Mouse (Mus musculus) neural tube, embryonic 15.5 days (tissue): Measurements from ENCODE around the gene Sms. TPM values are rescaled to one million over a fixed set of nuclear protein-coding genes. Genes with fewer than 3 reads are reported as not detected.

ENCODE experiments used
- ATAC-seq: fragments of 200-750 bp; cut with Nextera tagmentation; 2 replicates; pipeline ENCODE4 v1.8.0; 2017; ENCODE audit warnings: mild to moderate bottlenecking, moderate TSS enrichment, moderate library complexity; ENCODE audit not compliant: low FRiP score
- H3K27ac ChIP-seq: fragments of 300-500 bp; sonication (generic); replicated peaks from 2 replicates; pipeline ENCODE4 v1.5.1; 2015; ENCODE audit warnings: mild to moderate bottlenecking, inconsistent platforms
- H3K27me3 ChIP-seq: fragments of 300-500 bp; sonication (generic); replicated peaks from 2 replicates; pipeline ENCODE4 v1.6.1; 2015; ENCODE audit warnings: inconsistent platforms
- H3K36me3 ChIP-seq: fragments of 300-500 bp; sonication (generic); 2 replicates; pipeline ENCODE4 v1.6.1; 2015; ENCODE audit warnings: inconsistent platforms
- H3K4me1 ChIP-seq: fragments of 300-500 bp; sonication (generic); 2 replicates; pipeline ENCODE4 v1.6.1; 2015; ENCODE audit warnings: inconsistent platforms
- H3K4me2 ChIP-seq: fragments of 300-500 bp; sonication (generic); 2 replicates; pipeline ENCODE4 v1.6.1; 2015; ENCODE audit warnings: inconsistent platforms, mild to moderate bottlenecking, moderate library complexity
- H3K4me3 ChIP-seq: fragments of 300-500 bp; sonication (generic); replicated peaks from 2 replicates; pipeline ENCODE4 v1.5.1; 2015; ENCODE audit warnings: mild to moderate bottlenecking, inconsistent platforms
- H3K9ac ChIP-seq: fragments of 300-500 bp; sonication (generic); replicated peaks from 2 replicates; pipeline ENCODE4 v1.6.1; 2015; ENCODE audit warnings: mild to moderate bottlenecking, inconsistent platforms
- H3K9me3 ChIP-seq: fragments of 300-500 bp; sonication (generic); replicated peaks from 2 replicates; pipeline ENCODE4 v1.6.1; 2016; ENCODE audit warnings: inconsistent platforms
- WGBS: fragments of 180-500 bp; shearing (Covaris S2); methylation state at CpG from one replicate; pipeline ENCODE4 v1.1.7; 2015; ENCODE audit warnings: mixed read lengths; 5-methylcytosine and 5-hydroxymethylcytosine counted together
- polyA plus RNA-seq: library from polyadenylated mRNA; unstranded; fragments of >200 nt; fragmentation: Nextera tagmentation; extraction: Ambion mirVana; gene quantifications from 2 replicates; pipeline ENCODE4 v1.2.1, GENCODE M21; 2015

The Sms gene
- polyA plus RNA-seq, 1 experiment from 2014 or later, result 162 TPM

DNA sequence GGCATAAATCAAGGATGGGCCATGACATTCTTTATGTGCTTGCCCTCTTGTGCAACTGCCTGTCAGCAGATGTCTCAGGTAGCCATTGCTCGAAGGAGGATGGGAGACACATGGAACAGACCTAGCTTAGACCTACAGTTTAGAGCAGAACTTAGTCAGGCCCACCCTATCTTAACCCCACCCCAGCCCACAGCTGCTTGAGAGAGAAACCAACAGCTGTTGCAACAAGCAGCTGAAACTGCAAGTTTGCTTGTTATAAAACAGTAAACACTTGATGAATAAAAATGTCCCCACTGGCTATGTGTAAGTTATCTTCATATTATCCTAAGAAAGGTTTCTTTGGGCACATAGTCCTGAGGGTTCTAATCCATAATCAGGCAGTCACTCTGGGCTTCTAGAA is 57.3 kb downstream of the Sms start:
- H3K36me3 ChIP-seq, result no peaks in the 10 kb centered on the region
- no peaks in the 10 kb centered on the region for H3K27me3 ChIP-seq
- ATAC-seq, result no peak
- WGBS, result 86% methylated on average over 1 of the region's 1 CpGs
- H3K27ac ChIP-seq, result no peak overlapping the region
- H3K9ac ChIP-seq, result no peak overlapping the region
- no peaks in the 10 kb centered on the region for H3K4me1 ChIP-seq
- H3K9me3 ChIP-seq, result no peaks in the 10 kb centered on the region
- H3K4me3 ChIP-seq, result no peak overlapping the region
- no peak overlapping the region for H3K4me2 ChIP-seq

- ATAC-seq, result no peak
Observed at GRCm38 (mm10) chrX:157419451-157419850, 72.6 kb downstream of the Sms start.

GRCm38 (mm10) chrX:157415212-157415611 is 76.9 kb downstream of the Sms start, which contains the start of gene Phex:
Gene Phex, minus strand, starts transcription at chrX:157415312.
- Histone ChIP-seq H3K27ac (no peak within 1 kb of the TSS), H3K9ac (no peak within 1 kb of the TSS), H3K27me3 (no peaks in the 10 kb centered on the region), H3K4me2 (no peak within 1 kb of the TSS), H3K4me3 (no peak within 1 kb of the TSS), H3K4me1 (no peaks in the 10 kb centered on the region), H3K9me3 (no peaks in the 10 kb centered on the region), H3K36me3 (no peaks in the 10 kb centered on the region)
- ATAC-seq, result no peak
- 77% methylated on average over 5 of the region's 5 CpGs for whole genome bisulfite sequencing

More at GRCm38 (mm10) chrX:157419451-157419850, 72.6 kb downstream of the Sms start:
- WGBS, result 76% methylated on average over 2 of the region's 2 CpGs
- Histone ChIP-seq H3K4me1 (no peaks in the 10 kb centered on the region), H3K36me3 (no peaks in the 10 kb centered on the region), H3K9me3 (no peaks in the 10 kb centered on the region), H3K9ac (no peak overlapping the region), H3K27ac (no peak overlapping the region), H3K4me3 (no peak overlapping the region), H3K4me2 (no peak overlapping the region), H3K27me3 (no peaks in the 10 kb centered on the region)

GRCm38 (mm10) chrX:157404919-157405318 is 87.2 kb downstream of the Sms start:
- ATAC-seq, result no peak
- Histone ChIP-seq H3K4me2 (no peak overlapping the region), H3K4me1 (no peaks in the 10 kb centered on the region), H3K9me3 (no peaks in the 10 kb centered on the region), H3K4me3 (no peak overlapping the region), H3K9ac (no peak overlapping the region), H3K27me3 (no peaks in the 10 kb centered on the region), H3K27ac (no peak overlapping the region), H3K36me3 (no peaks in the 10 kb centered on the region)
- 68% methylated on average over 6 of the region's 6 CpGs for WGBS

Other genes starting within 250 kb of the Sms start
- gene Phex, start 77.0 kb downstream of the Sms start, polyA plus RNA-seq, result 0.43 and 0.56 TPM in 2 replicates
- gene Yy2, start 76.7 kb upstream of the Sms start, polyA plus RNA-seq, result 0.89 and 1.1 TPM in 2 replicates
- 29.9 and 30.3 TPM in 2 replicates for gene Mbtps2, start 106.4 kb upstream of the Sms start, polyA plus RNA-seq
- gene Smpx, start 206.6 kb upstream of the Sms start, polyA plus RNA-seq, result 2.9 and 4.5 TPM in 2 replicates